14 mouse cellular contexts compared by ENCODE assay signal in the genomic region with DNA sequence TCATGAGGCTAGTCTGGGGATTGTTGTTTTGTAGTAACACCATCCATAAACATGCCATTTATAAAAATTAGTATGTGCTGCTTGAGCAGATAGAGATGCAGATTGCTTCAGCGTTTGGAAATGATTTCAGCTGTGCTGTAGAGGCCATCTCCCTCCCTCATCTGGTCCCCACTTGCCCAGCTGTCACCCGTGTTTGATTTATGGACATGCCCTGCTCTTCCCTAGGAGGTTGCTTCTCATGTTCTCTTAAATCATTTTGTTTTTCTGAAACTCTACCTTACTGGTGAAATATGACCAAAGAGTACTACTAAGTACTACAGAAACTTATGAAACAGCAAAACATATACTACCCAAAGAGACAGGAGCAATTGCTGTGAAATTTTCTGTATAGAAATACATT.
DNase-seq lines count a peak whose midpoint lies in the region.
"Had no signal": no experiment of that assay in that cellular context is flagged by ENCODE, and none has a peak within 500 bp of the region (broad histone marks: within the 10 kb centered on the region; RNA-seq: fewer than 3 reads in every experiment).

No protein-coding gene starts in this region.

- peak; percentile 31 for DNase-seq in embryo, embryonic 10 days (ENCODE audit: low spot score)
- no peak for DNase-seq in embryo, embryonic 9.5 days (ENCODE audit: extremely low spot score)
- DNase-seq in 3T3-L1 (ENCODE audit: low read depth, low spot score): peak; percentile 55
- DNase-seq in forelimb bud, embryonic 11.5 days (ENCODE audit: low read depth, low spot score): peak; percentile 28
- peak; percentile 76 for DNase-seq in mesoderm, embryonic 11.5 days (ENCODE audit: low read depth, low spot score)
- no peak for DNase-seq in right cerebral cortex, adult 18-20 months
- no peak for DNase-seq in right cerebral cortex, postnatal 14 days
- DNase-seq: adrenal gland, postnatal 36 days; cerebellum, adult 11 months; cerebellum, postnatal 10 days; left cerebral cortex, postnatal 4 days; lung, postnatal 4 days; spleen, adult 18-20 months; thymus, postnatal 14 days had no signal

Comparison
In these comparisons a context has a peak if more than half of its experiments do, and no peak if none do; other contexts are left out.
1. DNase-seq: peak in embryo, embryonic 10 days (single experiment), 3T3-L1 (single experiment), forelimb bud, embryonic 11.5 days (single experiment) and mesoderm, embryonic 11.5 days (single experiment); none in embryo, embryonic 9.5 days (single experiment), right cerebral cortex, adult 18-20 months (single experiment) and right cerebral cortex, postnatal 14 days (single experiment).